Mouse (Mus musculus) brain, embryonic 14.5 days (tissue): Measurements from ENCODE around the gene Gipc2.

Experiments used
- CTCF ChIP-seq: fragments of 200-500 bp; IDR thresholded peaks from 2 replicates; pipeline ENCODE4 v1.5.1; 2012; ENCODE audit warnings: inconsistent platforms, mild to moderate bottlenecking, moderate library complexity, borderline replicate concordance; ENCODE audit not compliant: insufficient read depth, insufficient read length; ENCODE audit errors: extremely low read depth
- POLR2A ChIP-seq: fragments of 200-500 bp; IDR thresholded peaks from 2 replicates; pipeline ENCODE4 v1.6.1; 2012; ENCODE audit warnings: mild to moderate bottlenecking, inconsistent platforms, borderline replicate concordance; ENCODE audit not compliant: poor library complexity, insufficient read depth, insufficient read length, severe bottlenecking; ENCODE audit errors: extremely low read depth

DNA sequence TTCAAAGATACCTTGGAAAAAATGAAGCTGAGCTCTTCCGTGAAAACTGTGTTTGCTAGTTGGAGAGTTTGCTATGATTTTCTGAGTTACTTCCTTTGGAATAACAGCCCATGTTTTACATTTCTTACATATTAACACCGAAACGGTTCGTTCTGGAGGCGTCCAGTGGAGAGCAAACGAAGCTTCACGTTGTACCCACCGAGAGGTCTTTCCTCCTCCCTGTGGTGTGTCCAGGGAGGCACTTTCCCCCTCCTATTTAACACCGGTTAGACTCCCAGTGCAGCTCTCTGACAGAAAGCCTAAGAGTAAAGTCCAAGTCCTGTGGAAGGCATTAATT is 1.0 kb downstream of the Gipc2 start:
- TF ChIP-seq CTCF (no peak), POLR2A (no peak)
